12 mouse cellular contexts compared by ENCODE assay signal in genomic region chr11:32640617-32641016, GRCm38 (mm10). TPM values are rescaled to one million over a fixed set of nuclear protein-coding genes. Genes with fewer than 3 reads are reported as not detected.
DNase-seq lines count a peak whose midpoint lies in the region; ATAC-seq and TF ChIP-seq lines count a peak whose summit lies in the region.
"Had no signal": no experiment of that assay in that cellular context is flagged by ENCODE, and none has a peak within 500 bp of the region (broad histone marks: within the 10 kb centered on the region; RNA-seq: fewer than 3 reads in every experiment).

No protein-coding gene starts in this region.

- ATAC-seq in heart, embryonic 16.5 days (replicated peaks; ENCODE audit: extremely low read depth, insufficient read depth, low FRiP score): no peak
- no peak for ATAC-seq in liver, embryonic 14.5 days (ENCODE audit: insufficient read depth)

- no peak overlapping the region for H3K4me3 ChIP-seq in heart, embryonic 16.5 days (ENCODE audit: low read length)
- H3K4me3 ChIP-seq in CH12.LX (replicated peaks in 1 of 3; ENCODE audit: low read depth in 2 of 3, low read length in 2 of 3, poor library complexity in 1 of 3): no peak overlapping the region
- no peak overlapping the region for H3K4me3 ChIP-seq in liver, embryonic 14.5 days (ENCODE audit: insufficient read depth in 1 of 2, low read depth in 2 of 2, low read length in 2 of 2)

- DNase-seq in heart, postnatal 10 days: no peak
- DNase-seq in CH12.LX (ENCODE audit: extremely low read depth) (no peak), R1 (ENCODE audit: low read depth, low spot score) (peak; percentile 18)
- peak; percentile 50 to 58 (median 51) for DNase-seq in liver, embryonic 14.5 days (ENCODE audit: low read depth in 3 of 3, low spot score in 3 of 3)
- DNase-seq in right cerebral cortex, adult 18-20 months: no peak
- DNase-seq in cerebellum, postnatal 4 days (ENCODE audit: low spot score in 2 of 2): no peak
- DNase-seq: adrenal gland, postnatal 25 days; kidney, postnatal 25 days; lung, postnatal 36 days; right cerebral cortex, postnatal 14 days had no signal

- 0 out of 2 replicates have a peak overlapping the region, but pooled peaks have one; percentile 81 for H3K4me2 ChIP-seq in heart, embryonic 16.5 days (ENCODE audit: low read depth, low read length)
- peak overlapping the region; percentile 95; the same call in 1 of the 2 replicates for H3K4me2 ChIP-seq in CH12.LX (ENCODE audit: insufficient read depth, low read depth, poor library complexity, severe bottlenecking)
- peak overlapping the region; percentile 98 for H3K4me2 ChIP-seq in liver, embryonic 14.5 days (ENCODE audit: low read depth)

- intact Hi-C loops in heart, postnatal 10 days (cut with DNase I): loop anchor here (5.0 kb wide), 1 partner anchor 507 kb away; the partner anchor contains the start of gene Fgf18

- no peak for TF ChIP-seq EP300 in CH12.LX (IDR thresholded peaks at IDR 0.05; ENCODE audit: low read length)
- peak; percentile 56 for TF ChIP-seq EP300 in liver, embryonic 14.5 days (IDR thresholded peaks at IDR 0.05; ENCODE audit: low read depth)

- 85% methylated on average over 4 of the region's 4 CpGs for WGBS in heart, embryonic 16.5 days
- 10% methylated on average over 4 of the region's 4 CpGs for WGBS in liver, embryonic 14.5 days (ENCODE audit: insufficient replicate concordance)

- H3K9me3 ChIP-seq in heart, embryonic 16.5 days (replicated peaks; ENCODE audit: control insufficient read depth, low read length): no peaks in the 10 kb centered on the region
- H3K9me3 ChIP-seq in CH12.LX (replicated peaks; ENCODE audit: low read length): no peaks in the 10 kb centered on the region
- H3K9me3 ChIP-seq in liver, embryonic 14.5 days (ENCODE audit: control insufficient read depth, low read length): no peaks in the 10 kb centered on the region
- H3K9me3 ChIP-seq: limb, embryonic 12.5 days had no signal

- peaks cover 27% of the 10 kb centered on the region for H3K79me2 ChIP-seq in CH12.LX (replicated peaks; ENCODE audit: control insufficient read depth, extremely low read depth, insufficient read depth, poor library complexity, severe bottlenecking)

- no peak overlapping the region for H3K27ac ChIP-seq in heart, embryonic 16.5 days (ENCODE audit: low read length)
- no peak overlapping the region for H3K27ac ChIP-seq in CH12.LX (ENCODE audit: insufficient read depth, low read depth)
- peak overlapping the region; percentile 34; the same call in 1 of the 2 replicates for H3K27ac ChIP-seq in liver, embryonic 14.5 days
- H3K27ac ChIP-seq: limb, embryonic 12.5 days had no signal

- TF ChIP-seq CTCF in CH12.LX (conservative IDR thresholded peaks at IDR 0.05 in 1 of 2, IDR thresholded peaks at IDR 0.05 in 1 of 2; ENCODE audit: low read depth in 2 of 2, low read length in 2 of 2): no peak
- no peak for TF ChIP-seq CTCF in liver, embryonic 14.5 days (IDR thresholded peaks at IDR 0.05; ENCODE audit: low read depth)

- H3K9ac ChIP-seq in heart, embryonic 16.5 days (ENCODE audit: low read length): no peak overlapping the region
- H3K9ac ChIP-seq in CH12.LX (ENCODE audit: insufficient read depth, low read depth): no peak overlapping the region
- H3K9ac ChIP-seq in liver, embryonic 14.5 days (replicated peaks): peak overlapping the region; percentile 99; the same call in 1 of the 2 replicates
- H3K9ac ChIP-seq: limb, embryonic 12.5 days had no signal

- peaks cover 22% of the 10 kb centered on the region for H3K4me1 ChIP-seq in heart, embryonic 16.5 days (ENCODE audit: control insufficient read depth, insufficient read depth, low read length)
- H3K4me1 ChIP-seq in CH12.LX (ENCODE audit: control insufficient read depth in 1 of 2, insufficient read depth in 2 of 2): peaks cover 16 to 43% of the 10 kb centered on the region in 2 experiments
- H3K4me1 ChIP-seq in liver, embryonic 14.5 days (replicated peaks; ENCODE audit: control insufficient read depth in 2 of 2, insufficient read depth in 2 of 2, low read length in 1 of 2): peaks cover 23 to 28% of the 10 kb centered on the region in 2 experiments

- in situ Hi-C loops in CH12.LX (cut with MboI; ENCODE audit: low pct_ligation_motif_present, low pct_unique_long_range_greater_than_20kb, low sequenced_read_pairs): no loop called here

- no peak for TF ChIP-seq POLR2A in CH12.LX (IDR thresholded peaks at IDR 0.05; ENCODE audit: low read depth, low read length)

- no peak for TF ChIP-seq RAD21 in CH12.LX (IDR thresholded peaks at IDR 0.05; ENCODE audit: low read depth, low read length)

- dilution Hi-C loops in CH12.LX (cut with MboI; ENCODE audit: extremely low pct_ligation_motif_present, extremely low pct_unique_long_range_greater_than_20kb, low sequenced_read_pairs): no loop called here

- no peaks in the 10 kb centered on the region for H3K27me3 ChIP-seq in heart, embryonic 16.5 days (ENCODE audit: control insufficient read depth, insufficient read depth, low read length)
- H3K27me3 ChIP-seq in CH12.LX (replicated peaks): no peaks in the 10 kb centered on the region
- H3K27me3 ChIP-seq in liver, embryonic 14.5 days (ENCODE audit: control insufficient read depth, insufficient read depth, low read length): no peaks in the 10 kb centered on the region
- H3K27me3 ChIP-seq: limb, embryonic 12.5 days had no signal

- H3K36me3 ChIP-seq in heart, embryonic 16.5 days (ENCODE audit: control insufficient read depth, insufficient read depth): no peaks in the 10 kb centered on the region
- H3K36me3 ChIP-seq in CH12.LX (replicated peaks in 1 of 2; ENCODE audit: control insufficient read depth in 1 of 2, insufficient read depth in 1 of 2, low read length in 1 of 2): peaks cover 0 to 11% of the 10 kb centered on the region in 2 experiments
- no peaks in the 10 kb centered on the region for H3K36me3 ChIP-seq in liver, embryonic 14.5 days (replicated peaks; ENCODE audit: control insufficient read depth, insufficient read depth, low read depth)
- H3K36me3 ChIP-seq: limb, embryonic 12.5 days had no signal

TF ChIP-seq in CH12.LX, 34 proteins besides CTCF, POLR2A, EP300 and RAD21:
- TF ChIP-seq NELFE (IDR thresholded peaks at IDR 0.05; ENCODE audit: low read depth, low read length) (no peak), TCF12 (IDR thresholded peaks at IDR 0.05; ENCODE audit: low read depth, low read length) (no peak), ZKSCAN1 (IDR thresholded peaks at IDR 0.05; ENCODE audit: borderline replicate concordance, low read depth, low read length) (no peak), POLR2AphosphoS2 (IDR thresholded peaks at IDR 0.05; ENCODE audit: low read depth, low read length) (no peak), MYC (IDR thresholded peaks at IDR 0.05; ENCODE audit: low read depth, low read length) (no peak), MAZ (IDR thresholded peaks at IDR 0.05; ENCODE audit: low read depth, low read length) (no peak), USF2 (conservative IDR thresholded peaks at IDR 0.05; ENCODE audit: low read depth, low read length) (no peak), KAT2A (IDR thresholded peaks at IDR 0.05; ENCODE audit: insufficient replicate concordance, low read length) (no peak), JUN (IDR thresholded peaks at IDR 0.05; ENCODE audit: insufficient read depth, low read depth, low read length) (no peak)

RNA-seq across cellular contexts. Expression of gene Fbxw11, which starts 1.9 kb away (rescaled TPM):
- 63.5 and 70.5 TPM in 2 replicates for polyA plus RNA-seq in heart, embryonic 16.5 days (2015; fragmentation: Nextera tagmentation; extraction: Ambion mirVana)
- total RNA-seq in heart, postnatal 10 days (2021): 10 to 100 TPM; 65.4 to 67.4 TPM
- 55.9 and 58.5 TPM in 2 replicates for total RNA-seq in CH12.LX (2012; rRNA removed)
- total RNA-seq in CH12.LX (2014; rRNA removed): 82.8 and 85.0 TPM in 2 replicates
- 45.0 and 54.5 TPM in 2 replicates for polyA plus RNA-seq in CH12.LX (2012; ENCODE audit: insufficient read length, low read depth)
- 10.2 and 10.9 TPM in 2 replicates for polyA plus RNA-seq in liver, embryonic 14.5 days (2012; rRNA removed)
- 13.9 and 14.9 TPM in 2 replicates for polyA plus RNA-seq in liver, embryonic 14.5 days (2014; fragmentation: Nextera tagmentation; extraction: Ambion mirVana)

Comparison
In these comparisons a context has a peak if more than half of its experiments do, and no peak if none do; other contexts are left out.
1. DNase-seq: peak in R1 (single experiment) and liver, embryonic 14.5 days (3 of 3); none in heart, postnatal 10 days (0 of 2), CH12.LX (single experiment), right cerebral cortex, adult 18-20 months (single experiment) and cerebellum, postnatal 4 days (0 of 2).
2. Peak in every context shown above with its lines, with median percentiles within 50 percentile points of each other: H3K4me2 ChIP-seq.